Mouse (Mus musculus): ENCODE measurements at regions not wholly inside any gene's neighbourhood (a gene's known extent, or its start where the extent isn't known, plus 50 kb on each side); places are given as distances from the start of the nearest gene placed in this dataset.

DNA sequence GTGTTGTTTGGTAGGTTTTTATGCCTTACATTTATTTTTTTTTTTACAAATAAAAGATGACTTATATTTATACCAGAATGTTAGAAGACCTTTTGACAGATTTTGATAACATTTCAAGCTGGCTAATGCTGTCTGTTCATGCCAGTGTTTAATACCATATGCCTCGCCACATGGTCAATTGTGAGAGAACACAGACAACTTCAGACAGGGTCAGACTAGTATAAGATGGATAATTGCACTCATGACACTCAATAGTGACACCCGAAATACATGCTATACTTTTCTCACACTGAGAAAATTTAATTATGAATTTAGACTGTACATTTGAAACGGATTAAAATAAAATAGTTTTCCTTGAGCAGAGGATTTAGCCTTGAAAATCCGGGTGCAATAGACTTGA, 769.9 kb downstream of the Slitrk6 start:
- no peak for DNase-seq

DNA sequence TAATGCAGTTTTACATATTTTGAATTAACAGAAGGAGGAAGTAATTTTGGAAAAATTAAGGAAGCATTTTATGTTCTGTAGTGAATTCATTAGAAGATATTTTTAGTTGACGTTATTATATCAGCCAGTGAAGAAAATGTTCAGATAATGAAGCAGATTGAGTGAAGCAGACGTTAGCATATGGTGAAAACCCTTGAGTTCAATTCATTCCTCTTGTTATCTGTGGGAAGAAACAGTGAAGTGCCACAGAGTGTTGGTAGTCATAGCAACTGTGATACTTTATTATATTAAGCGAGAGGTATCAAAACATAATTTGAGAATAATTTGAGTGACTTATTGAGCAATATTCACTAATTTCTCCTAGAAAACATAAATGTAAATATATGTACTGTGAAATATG, 796.9 kb downstream of the Slitrk6 start:
- DNase-seq, result no peak

- no peak for DNase-seq
Measured at GRCm38 (mm10) chr14:109941944-109942343, 813.0 kb downstream of the Slitrk6 start.

- no peak for DNase-seq
Measured at GRCm38 (mm10) chr14:109941162-109941561, 813.8 kb downstream of the Slitrk6 start.

DNA sequence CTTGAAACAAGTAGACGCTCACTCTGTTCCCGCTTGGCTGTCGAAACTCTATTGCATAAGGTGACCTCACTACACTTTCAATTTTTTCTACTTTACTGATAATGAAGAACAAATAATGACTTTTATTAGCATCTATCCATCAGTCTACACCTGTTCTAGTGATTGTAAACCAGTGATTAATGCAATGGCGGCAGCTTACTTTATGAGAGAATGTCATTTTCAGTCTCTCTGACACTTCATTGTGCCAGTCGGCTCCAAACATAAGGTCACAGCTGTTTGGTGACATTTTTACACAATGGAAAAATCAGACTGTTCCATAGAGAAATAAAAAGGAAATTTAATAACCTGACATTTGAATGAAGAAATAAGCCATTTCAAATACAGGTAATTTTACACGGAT, 817.5 kb downstream of the Slitrk6 start:
- no peak for DNase-seq

- no peak for DNase-seq
Measured at GRCm38 (mm10) chr14:109928977-109929376, 826.0 kb downstream of the Slitrk6 start.

DNA sequence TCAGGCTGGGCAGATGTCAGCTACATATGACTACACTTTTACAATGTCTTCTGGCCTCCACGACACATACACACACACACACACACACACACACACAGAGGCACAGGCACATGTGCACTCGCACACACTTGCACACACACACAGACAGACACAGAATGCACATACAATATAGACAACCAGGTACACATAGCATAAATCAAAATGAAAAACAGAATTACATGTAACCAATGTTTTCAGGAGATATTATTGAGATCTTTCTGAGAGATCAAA, 863.1 kb downstream of the Slitrk6 start:
- no peak for DNase-seq

DNA sequence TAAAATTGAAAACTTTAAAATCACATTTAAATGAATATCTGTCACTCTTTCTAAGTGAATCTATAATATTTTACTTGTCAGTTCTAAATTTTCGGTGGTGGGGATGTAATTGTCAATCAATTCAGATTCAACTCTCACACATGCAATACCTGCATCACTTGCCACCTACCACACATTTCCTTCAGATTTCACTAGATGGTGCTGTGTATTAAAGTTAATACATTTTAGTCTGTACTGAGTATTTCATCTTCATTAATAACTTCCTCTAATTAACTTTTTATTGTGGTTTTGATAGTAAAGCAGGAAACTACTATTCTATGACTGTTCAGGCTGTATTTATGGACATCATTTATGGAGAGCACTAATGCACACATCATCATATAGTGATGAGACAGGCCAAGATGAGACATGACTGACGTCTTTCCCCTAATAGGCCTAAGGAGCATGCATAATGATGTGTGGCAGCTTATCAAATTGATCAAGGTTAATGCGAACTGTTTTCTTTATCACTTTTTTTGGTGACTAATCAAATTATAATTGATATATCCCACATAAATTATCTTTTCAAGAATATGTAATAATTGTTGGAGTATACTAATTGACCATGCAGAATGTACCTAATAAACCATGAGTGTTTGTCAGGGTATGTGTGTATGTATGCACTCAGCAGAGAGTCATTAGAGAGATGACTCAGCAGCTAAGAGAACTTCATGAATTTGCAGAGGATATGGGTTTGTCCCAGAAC, 863.6 kb downstream of the Slitrk6 start:
- no peak for DNase-seq

GRCm38 (mm10) chr14:109876950-109877663, 877.8 kb downstream of the Slitrk6 start:
- DNase-seq, result no peak

GRCm38 (mm10) chr14:109874230-109874629, 880.7 kb downstream of the Slitrk6 start:
- peak; percentile 3 for DNase-seq

DNA sequence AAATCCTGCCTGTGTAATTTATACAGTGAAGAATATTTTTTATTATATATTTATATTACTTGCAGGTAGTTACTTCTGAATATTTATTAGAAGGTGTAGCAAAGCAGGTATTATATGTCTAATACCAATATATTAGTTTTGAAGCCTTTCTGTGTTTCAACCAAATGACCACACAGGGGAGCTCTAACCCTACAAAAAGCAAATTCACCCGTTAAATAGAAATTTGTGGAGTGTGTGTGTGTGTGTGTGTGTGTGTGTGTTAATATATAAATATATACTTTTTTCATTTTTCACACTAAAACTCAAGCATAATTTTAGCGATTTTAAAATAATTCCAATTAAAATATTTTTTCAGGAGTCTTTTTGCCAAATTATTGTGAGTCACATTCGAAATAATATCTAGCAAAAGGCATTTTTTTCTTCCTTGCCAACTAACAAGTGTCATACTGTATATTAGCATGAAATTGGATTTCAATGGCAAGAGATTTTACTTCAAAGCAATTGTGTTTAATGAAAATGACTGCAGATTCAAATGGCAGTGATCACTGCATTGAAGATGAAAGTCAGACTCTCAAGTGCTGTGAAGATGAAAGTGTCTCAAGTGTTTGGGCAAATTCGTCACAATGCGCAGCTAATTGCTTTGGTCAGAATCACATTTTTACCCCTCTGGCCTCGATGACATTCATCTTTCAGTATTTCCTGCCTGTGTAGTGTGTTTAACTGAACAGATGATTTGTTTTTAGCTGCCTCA, 914.4 kb downstream of the Slitrk6 start:
- no peak for DNase-seq

DNA sequence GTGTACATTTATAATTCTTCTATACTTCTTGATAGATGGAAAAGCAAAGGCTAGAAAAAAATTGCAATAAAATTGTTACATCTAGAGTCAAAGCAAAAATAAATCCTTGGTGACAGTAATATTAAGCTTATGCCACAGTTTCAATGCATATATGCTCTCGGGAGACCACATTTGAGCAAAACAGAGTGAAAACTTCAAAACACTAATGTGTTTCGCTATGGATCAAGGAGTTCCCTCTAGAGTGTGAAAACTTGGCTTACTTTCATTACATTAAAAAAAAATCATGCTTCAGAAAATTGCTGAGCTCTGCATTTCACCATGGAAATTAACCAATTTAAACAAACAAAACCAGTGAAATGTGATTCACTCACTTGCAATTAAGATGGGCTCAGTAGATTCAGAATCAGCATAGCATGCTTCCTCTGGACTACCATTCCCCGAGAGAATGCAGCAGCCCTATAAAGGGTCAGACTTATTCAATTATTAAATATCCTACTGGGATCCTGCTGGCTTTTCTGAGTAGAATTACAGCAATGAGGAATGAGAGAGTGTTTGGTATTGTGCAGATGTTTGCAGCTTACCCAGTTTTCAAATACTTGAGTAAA, 888.7 kb upstream of the Slitrk1 start:
- no peak for DNase-seq

DNA sequence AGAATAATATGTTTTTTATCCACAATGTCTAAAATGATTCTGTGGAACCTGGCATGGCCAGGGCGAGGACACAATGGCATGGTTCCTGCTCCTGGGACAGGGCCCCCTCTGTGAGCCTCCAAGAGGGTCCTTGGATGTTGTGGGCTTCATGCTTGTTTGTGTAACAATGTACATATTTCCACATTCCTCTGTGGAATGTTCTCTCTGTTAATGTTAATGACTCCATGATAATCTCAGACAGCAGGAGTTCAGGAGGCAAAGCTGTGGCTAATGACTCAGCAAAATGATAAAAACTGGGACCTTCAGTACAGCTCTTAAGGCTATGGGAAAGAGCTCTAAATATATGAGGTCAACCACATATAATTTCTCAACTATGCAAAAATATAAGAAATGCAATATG, 858.3 kb upstream of the Slitrk1 start:
- no peak for DNase-seq

DNA sequence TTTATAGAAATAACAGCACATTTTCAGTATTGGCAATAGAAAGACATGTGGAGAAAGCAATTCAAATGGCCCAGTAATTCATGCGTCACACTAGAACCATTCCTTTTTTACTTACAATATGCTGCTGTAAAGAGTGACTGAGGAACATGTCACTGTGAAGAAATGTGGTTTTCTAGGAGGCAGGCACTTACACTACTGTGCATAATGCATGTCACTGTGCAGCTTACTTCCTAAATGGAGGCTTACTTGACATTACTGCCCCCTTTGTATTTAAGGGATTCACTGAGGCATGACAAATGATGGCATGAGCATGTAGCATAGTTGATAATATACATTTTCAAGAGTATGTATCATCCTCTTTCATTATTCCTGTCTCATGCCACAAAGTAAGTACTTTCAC, 846.9 kb upstream of the Slitrk1 start:
- DNase-seq, result no peak

Data from cerebellum, adult 11 months (tissue).